Mouse (Mus musculus) thymus, postnatal 25 days (tissue): ENCODE results near the gene E2f8.

Experiments used
- DNase-seq: peaks from one replicate; pipeline ENCODE4 v3.0.0; 2022

Gene E2f8

GRCm38 (mm10) chr7:48881486-48881885 lies at the start of gene E2f8:
Gene E2f8 (minus strand): TSS chr7:48881596.
- DNase-seq: peak; percentile 78

- no peak for DNase-seq
Measured at GRCm38 (mm10) chr7:48930399-48930798, 49.0 kb upstream of the E2f8 start.

- DNase-seq: peak; percentile 73
Measured at GRCm38 (mm10) chr7:48928364-48928763, 47.0 kb upstream of the E2f8 start.

- DNase-seq: no peak
Measured at GRCm38 (mm10) chr7:48925214-48925613, 43.8 kb upstream of the E2f8 start.

- no peak for DNase-seq
Measured at GRCm38 (mm10) chr7:48923620-48924019, 42.2 kb upstream of the E2f8 start.

GRCm38 (mm10) chr7:48918389-48918788 lies 37.0 kb upstream of the E2f8 start:
- DNase-seq: no peak

- DNase-seq: no peak
Measured at GRCm38 (mm10) chr7:48917988-48918387, 36.6 kb upstream of the E2f8 start.

GRCm38 (mm10) chr7:48917463-48917862 lies 36.1 kb upstream of the E2f8 start:
- no peak for DNase-seq

GRCm38 (mm10) chr7:48914630-48915506 lies 33.5 kb upstream of the E2f8 start:
- DNase-seq: no peak

GRCm38 (mm10) chr7:48911146-48911545 lies 29.8 kb upstream of the E2f8 start:
- DNase-seq: no peak

- DNase-seq: no peak
Measured at GRCm38 (mm10) chr7:48910282-48910681, 28.9 kb upstream of the E2f8 start.

- DNase-seq: no peak
Measured at GRCm38 (mm10) chr7:48909342-48909671, 27.9 kb upstream of the E2f8 start.

GRCm38 (mm10) chr7:48908521-48909341 lies 27.3 kb upstream of the E2f8 start, which contains the start of gene Nav2:
Gene Nav2 (plus strand): TSS chr7:48908716.
- peak; percentile 24 for DNase-seq

GRCm38 (mm10) chr7:48902454-48902853 lies 21.1 kb upstream of the E2f8 start:
- DNase-seq: no peak

GRCm38 (mm10) chr7:48900408-48901167 lies 19.2 kb upstream of the E2f8 start:
- DNase-seq: no peak

GRCm38 (mm10) chr7:48898416-48898815 lies 17.0 kb upstream of the E2f8 start:
- DNase-seq: no peak

GRCm38 (mm10) chr7:48897539-48898163 lies 16.3 kb upstream of the E2f8 start:
- no peak for DNase-seq

GRCm38 (mm10) chr7:48896051-48896450 lies 14.7 kb upstream of the E2f8 start:
- DNase-seq: no peak

- no peak for DNase-seq
Measured at GRCm38 (mm10) chr7:48895475-48895874, 14.1 kb upstream of the E2f8 start.

GRCm38 (mm10) chr7:48894763-48895162 lies 13.4 kb upstream of the E2f8 start:
- DNase-seq: no peak

- DNase-seq: peak; percentile 59
Measured at GRCm38 (mm10) chr7:48894152-48894551, 12.8 kb upstream of the E2f8 start.

GRCm38 (mm10) chr7:48893093-48893492 lies 11.7 kb upstream of the E2f8 start:
- DNase-seq: no peak

GRCm38 (mm10) chr7:48891029-48891428 lies 9.6 kb upstream of the E2f8 start:
- DNase-seq: no peak
